In genomic region chr7:40275658-40276057, GRCm38 (mm10) we compare ENCODE assay signal across 14 mouse cellular contexts.
DNase-seq lines count a peak whose midpoint lies in the region; ATAC-seq lines count a peak whose summit lies in the region.
"Had no signal": no experiment of that assay in that cellular context is flagged by ENCODE, and none has a peak within 500 bp of the region (broad histone marks: within the 10 kb centered on the region; RNA-seq: fewer than 3 reads in every experiment).

No protein-coding gene starts in this region.

- no peaks in the 10 kb centered on the region for H3K36me3 ChIP-seq in kidney, embryonic 16.5 days (ENCODE audit: insufficient read depth, low read length)
- no peaks in the 10 kb centered on the region for H3K36me3 ChIP-seq in hindbrain, embryonic 11.5 days (ENCODE audit: control insufficient read depth, insufficient read depth, low read length)
- no peaks in the 10 kb centered on the region for H3K36me3 ChIP-seq in midbrain, embryonic 11.5 days (ENCODE audit: control insufficient read depth, insufficient read depth, low read length)

- WGBS in kidney, embryonic 16.5 days: 26% methylated on average over 4 of the region's 4 CpGs
- WGBS in hindbrain, embryonic 11.5 days: 10% methylated on average over 4 of the region's 4 CpGs
- 3% methylated on average over 4 of the region's 4 CpGs for WGBS in midbrain, embryonic 11.5 days

- no peak overlapping the region for H3K4me2 ChIP-seq in kidney, embryonic 16.5 days (replicated peaks; ENCODE audit: low read depth, low read length)
- no peak overlapping the region for H3K4me2 ChIP-seq in hindbrain, embryonic 11.5 days (replicated peaks; ENCODE audit: low read depth, low read length)
- H3K4me2 ChIP-seq in midbrain, embryonic 11.5 days: no peak overlapping the region

- H3K9ac ChIP-seq in kidney, embryonic 16.5 days (replicated peaks; ENCODE audit: low read length): no peak overlapping the region
- no peak overlapping the region for H3K9ac ChIP-seq in hindbrain, embryonic 11.5 days (ENCODE audit: low read depth, low read length)
- H3K9ac ChIP-seq in midbrain, embryonic 11.5 days (ENCODE audit: low read length): no peak overlapping the region
- H3K9ac ChIP-seq: liver, postnatal 0 days had no signal

- ATAC-seq in kidney, embryonic 16.5 days (ENCODE audit: low FRiP score, low TSS enrichment): 0 out of 2 replicates have a peak, but pooled peaks have one; percentile 19
- peak; percentile 41 for ATAC-seq in hindbrain, embryonic 11.5 days (ENCODE audit: low FRiP score)
- ATAC-seq in midbrain, embryonic 11.5 days (ENCODE audit: low FRiP score): peak; percentile 77
- no peak for ATAC-seq in megakaryocyte, adult 5-6 weeks (ENCODE audit: poor library complexity, severe bottlenecking)
- ATAC-seq: inflammation-experienced regulatory T-cells, adult 6 months had no signal

- no peak overlapping the region for H3K4me3 ChIP-seq in kidney, embryonic 16.5 days (ENCODE audit: low read length)
- H3K4me3 ChIP-seq in hindbrain, embryonic 11.5 days (ENCODE audit: low read depth, low read length): no peak overlapping the region
- no peak overlapping the region for H3K4me3 ChIP-seq in midbrain, embryonic 11.5 days (ENCODE audit: low read depth, low read length)

- H3K27ac ChIP-seq in kidney, embryonic 16.5 days (ENCODE audit: low read length): no peak overlapping the region
- H3K27ac ChIP-seq in hindbrain, embryonic 11.5 days (ENCODE audit: low read depth, low read length): peak overlapping the region; percentile 30; the same call in 1 of the 2 replicates
- no peak overlapping the region for H3K27ac ChIP-seq in midbrain, embryonic 11.5 days (ENCODE audit: low read depth, low read length)
- H3K27ac ChIP-seq: kidney, postnatal 0 days had no signal

- H3K4me1 ChIP-seq in kidney, embryonic 16.5 days (ENCODE audit: insufficient read depth, low read length): no peaks in the 10 kb centered on the region
- H3K4me1 ChIP-seq in hindbrain, embryonic 11.5 days (replicated peaks; ENCODE audit: control insufficient read depth, insufficient read depth, low read length): no peaks in the 10 kb centered on the region; the same call in 1 of the 2 replicates
- peaks cover 13% of the 10 kb centered on the region for H3K4me1 ChIP-seq in midbrain, embryonic 11.5 days (ENCODE audit: control insufficient read depth, insufficient read depth, low read length)

- no peak for DNase-seq in kidney, postnatal 25 days
- DNase-seq in embryo, embryonic 11 days: peak; percentile 49
- peak; percentile 24 for DNase-seq in hindbrain, embryonic 11.5 days (ENCODE audit: low spot score)
- peak; percentile 89 for DNase-seq in midbrain, embryonic 11.5 days (ENCODE audit: low spot score, missing footprints)
- DNase-seq in testis, postnatal 10 days (ENCODE audit: low spot score): no peak
- DNase-seq in lung, postnatal 4 days: no peak
- DNase-seq: adrenal gland, adult 8-10 months; cerebellum, adult 9-11 months; liver, postnatal 0 days; thymus, adult 18-20 months had no signal

- no peaks in the 10 kb centered on the region for H3K27me3 ChIP-seq in kidney, embryonic 16.5 days (ENCODE audit: insufficient read depth, low read length)
- no peaks in the 10 kb centered on the region for H3K27me3 ChIP-seq in hindbrain, embryonic 11.5 days (ENCODE audit: control insufficient read depth, insufficient read depth, low read length)
- peaks cover 2% of the 10 kb centered on the region for H3K27me3 ChIP-seq in midbrain, embryonic 11.5 days (ENCODE audit: control insufficient read depth, insufficient read depth, low read length)

- H3K9me3 ChIP-seq in kidney, embryonic 16.5 days (ENCODE audit: low read length): no peaks in the 10 kb centered on the region
- H3K9me3 ChIP-seq in hindbrain, embryonic 11.5 days (ENCODE audit: control insufficient read depth, low read length): no peaks in the 10 kb centered on the region
- H3K9me3 ChIP-seq in midbrain, embryonic 11.5 days (ENCODE audit: control insufficient read depth, low read length): no peaks in the 10 kb centered on the region

Comparison
In these comparisons a context has a peak if more than half of its experiments do, and no peak if none do; other contexts are left out.
1. DNase-seq: peak in embryo, embryonic 11 days (single experiment), hindbrain, embryonic 11.5 days (single experiment) and midbrain, embryonic 11.5 days (single experiment); none in kidney, postnatal 25 days (0 of 2), testis, postnatal 10 days (single experiment) and lung, postnatal 4 days (0 of 2).